8 mouse cellular contexts compared by ENCODE assay signal in the genomic region with DNA sequence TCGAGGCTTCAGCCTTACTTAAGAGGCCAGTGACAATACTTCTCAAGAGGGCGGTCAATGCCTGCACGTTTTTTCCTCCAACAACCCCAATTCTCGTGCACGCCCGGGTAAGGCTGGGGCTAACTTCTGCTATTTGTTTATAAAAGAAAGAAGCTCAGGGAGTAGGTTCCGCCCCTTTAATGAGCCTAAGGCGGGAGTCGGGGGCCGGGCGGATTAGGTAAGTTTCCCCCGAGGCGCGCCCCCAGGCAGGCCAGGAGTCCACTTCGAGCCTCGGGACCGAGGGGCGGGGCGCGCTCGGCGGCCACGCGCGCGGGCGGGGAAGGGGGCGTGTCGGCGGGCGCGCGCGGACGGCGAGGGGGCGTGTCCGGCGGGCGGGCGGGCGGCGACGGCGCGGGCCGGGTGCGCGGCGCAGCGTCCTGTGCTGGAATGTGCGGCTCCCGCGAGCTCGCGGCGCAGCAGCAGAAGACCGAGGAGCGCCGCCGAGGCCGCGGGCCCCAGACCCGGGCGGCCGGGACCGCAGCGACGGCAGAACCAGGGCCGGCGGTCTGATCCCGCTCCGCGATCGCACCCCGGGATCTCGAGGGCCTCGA. TPM values are rescaled to one million over a fixed set of nuclear protein-coding genes. Genes with fewer than 3 reads are reported as not detected.
DNase-seq lines count a peak whose midpoint lies in the region; ATAC-seq and TF ChIP-seq lines count a peak whose summit lies in the region.

A gene (plus strand): TSS at position 411 of the 590 bp plus-strand sequence.

- H3K9me3 ChIP-seq in CH12.LX (replicated peaks; ENCODE audit: low read length), result peaks cover 18% of the 10 kb centered on the region
- no peaks in the 10 kb centered on the region for H3K9me3 ChIP-seq in embryonic facial prominence, embryonic 15.5 days (replicated peaks)
- H3K9me3 ChIP-seq in heart, embryonic 10.5 days, result no peaks in the 10 kb centered on the region
- no peaks in the 10 kb centered on the region for H3K9me3 ChIP-seq in liver, embryonic 15.5 days (replicated peaks)

- H3K27me3 ChIP-seq in CH12.LX (replicated peaks), result no peaks in the 10 kb centered on the region
- no peaks in the 10 kb centered on the region for H3K27me3 ChIP-seq in embryonic facial prominence, embryonic 15.5 days
- H3K27me3 ChIP-seq in heart, embryonic 10.5 days (ENCODE audit: insufficient read depth, poor library complexity, severe bottlenecking), result no peaks in the 10 kb centered on the region
- no peaks in the 10 kb centered on the region for H3K27me3 ChIP-seq in liver, embryonic 15.5 days

- DNase-seq in CH12.LX (ENCODE audit: extremely low read depth), result peak; percentile 39
- peak; percentile 92 for DNase-seq in heart, embryonic 10.5 days (ENCODE audit: low spot score)
- DNase-seq in kidney, adult 9 months, result peak; percentile 92
- peak; percentile 50 to 60 for DNase-seq in natural killer cell, adult 2 months (ENCODE audit: low spot score in 2 of 2)
- DNase-seq in testis, postnatal 10 days (ENCODE audit: low spot score), result peak; percentile 94

- peak; percentile 90 for ATAC-seq in embryonic facial prominence, embryonic 15.5 days (ENCODE audit: insufficient number of reproducible peaks, low FRiP score, low TSS enrichment, low read depth)
- ATAC-seq in liver, embryonic 15.5 days (ENCODE audit: insufficient read depth), result peak; percentile 84

- H3K4me1 ChIP-seq in CH12.LX (ENCODE audit: control insufficient read depth in 1 of 2, insufficient read depth in 2 of 2), result peaks cover 3 to 22% of the 10 kb centered on the region in 2 experiments
- H3K4me1 ChIP-seq in bone marrow macrophage, adult 2 months (ENCODE audit: control insufficient read depth, insufficient read depth, low read length), result peaks cover 13% of the 10 kb centered on the region
- H3K4me1 ChIP-seq in embryonic facial prominence, embryonic 15.5 days, result peaks cover 20% of the 10 kb centered on the region
- H3K4me1 ChIP-seq in heart, embryonic 10.5 days, result peaks cover 9% of the 10 kb centered on the region
- H3K4me1 ChIP-seq in liver, embryonic 15.5 days (replicated peaks), result peaks cover 35% of the 10 kb centered on the region

- H3K36me3 ChIP-seq in CH12.LX (replicated peaks in 1 of 2; ENCODE audit: control insufficient read depth in 1 of 2, insufficient read depth in 1 of 2, low read length in 1 of 2), result peaks cover 20 to 22% of the 10 kb centered on the region in 2 experiments
- peaks cover 21% of the 10 kb centered on the region for H3K36me3 ChIP-seq in embryonic facial prominence, embryonic 15.5 days
- peaks cover 22% of the 10 kb centered on the region for H3K36me3 ChIP-seq in heart, embryonic 10.5 days
- H3K36me3 ChIP-seq in liver, embryonic 15.5 days (replicated peaks), result peaks cover 21% of the 10 kb centered on the region

- TF ChIP-seq POLR2A in CH12.LX (IDR thresholded peaks at IDR 0.05; ENCODE audit: low read depth, low read length), result peak; percentile 67
- no peak for TF ChIP-seq POLR2A in bone marrow macrophage, adult 2 months (IDR thresholded peaks at IDR 0.05; ENCODE audit: borderline replicate concordance, low read depth, low read length)

- peak within 1 kb of the TSS; percentile 74 for H3K27ac ChIP-seq in CH12.LX (ENCODE audit: insufficient read depth, low read depth)
- H3K27ac ChIP-seq in bone marrow macrophage, adult 2 months (ENCODE audit: insufficient read depth, low read depth, low read length), result peak within 1 kb of the TSS; percentile 71
- peak within 1 kb of the TSS; percentile 96 for H3K27ac ChIP-seq in embryonic facial prominence, embryonic 15.5 days (replicated peaks)
- H3K27ac ChIP-seq in heart, embryonic 10.5 days, result peak within 1 kb of the TSS; percentile 98
- H3K27ac ChIP-seq in liver, embryonic 15.5 days (replicated peaks), result peak within 1 kb of the TSS; percentile 89

- WGBS in embryonic facial prominence, embryonic 15.5 days, result under 1% methylated on average over 65 of the region's 78 CpGs
- 2% methylated on average over 74 of the region's 78 CpGs for WGBS in heart, embryonic 10.5 days
- under 1% methylated on average over 76 of the region's 78 CpGs for WGBS in liver, embryonic 15.5 days (ENCODE audit: insufficient replicate concordance)

- in situ Hi-C loops in CH12.LX (cut with MboI; ENCODE audit: low pct_ligation_motif_present, low pct_unique_long_range_greater_than_20kb, low sequenced_read_pairs), result no loop called here

- peak within 1 kb of the TSS; percentile 68 to 83 (median 71) for H3K4me3 ChIP-seq in CH12.LX (replicated peaks in 1 of 3; ENCODE audit: low read depth in 2 of 3, low read length in 2 of 3, poor library complexity in 1 of 3)
- peak within 1 kb of the TSS; percentile 75 for H3K4me3 ChIP-seq in bone marrow macrophage, adult 2 months (ENCODE audit: insufficient read depth, low read length)
- H3K4me3 ChIP-seq in embryonic facial prominence, embryonic 15.5 days (replicated peaks), result peak within 1 kb of the TSS; percentile 87
- peak within 1 kb of the TSS; percentile 96 for H3K4me3 ChIP-seq in heart, embryonic 10.5 days
- peak within 1 kb of the TSS; percentile 92 for H3K4me3 ChIP-seq in liver, embryonic 15.5 days (replicated peaks)

- H3K9ac ChIP-seq in CH12.LX (ENCODE audit: insufficient read depth, low read depth), result peak within 1 kb of the TSS; percentile 79
- H3K9ac ChIP-seq in embryonic facial prominence, embryonic 15.5 days, result peak within 1 kb of the TSS; percentile 88
- H3K9ac ChIP-seq in liver, embryonic 15.5 days, result peak within 1 kb of the TSS; percentile 85

- no peak for TF ChIP-seq CTCF in CH12.LX (conservative IDR thresholded peaks at IDR 0.05 in 1 of 2, IDR thresholded peaks at IDR 0.05 in 1 of 2; ENCODE audit: low read depth in 2 of 2, low read length in 2 of 2)
- no peak for TF ChIP-seq CTCF in bone marrow macrophage, adult 2 months (IDR thresholded peaks at IDR 0.05; ENCODE audit: low read depth, low read length)

- dilution Hi-C loops in CH12.LX (cut with MboI; ENCODE audit: extremely low pct_ligation_motif_present, extremely low pct_unique_long_range_greater_than_20kb, low sequenced_read_pairs), result no loop called here

- H3K79me2 ChIP-seq in CH12.LX (replicated peaks; ENCODE audit: control insufficient read depth, extremely low read depth, insufficient read depth, poor library complexity, severe bottlenecking), result peaks cover 33% of the 10 kb centered on the region

- no peak for TF ChIP-seq RAD21 in CH12.LX (IDR thresholded peaks at IDR 0.05; ENCODE audit: low read depth, low read length)

- TF ChIP-seq EP300 in CH12.LX (IDR thresholded peaks at IDR 0.05; ENCODE audit: low read length), result no peak

- peak within 1 kb of the TSS; percentile 3; the same call in 1 of the 2 replicates for H3K4me2 ChIP-seq in CH12.LX (ENCODE audit: insufficient read depth, low read depth, poor library complexity, severe bottlenecking)
- peak within 1 kb of the TSS; percentile 56 for H3K4me2 ChIP-seq in embryonic facial prominence, embryonic 15.5 days (replicated peaks)
- peak within 1 kb of the TSS; percentile 99 for H3K4me2 ChIP-seq in liver, embryonic 15.5 days

TF ChIP-seq in CH12.LX, 34 proteins besides CTCF, POLR2A, EP300 and RAD21:
- 0 out of 2 replicates have a peak, but pooled peaks have one; percentile 4 for TF ChIP-seq UBTF (IDR thresholded peaks at IDR 0.05; ENCODE audit: low read depth, low read length)
- TF ChIP-seq BHLHE40 (IDR thresholded peaks at IDR 0.05; ENCODE audit: low read depth, low read length), result peak; percentile 43; the same call in 1 of the 2 replicates
- TF ChIP-seq ELF1 (IDR thresholded peaks at IDR 0.05; ENCODE audit: low read depth, low read length), result no peak
- TF ChIP-seq NRF1 (IDR thresholded peaks at IDR 0.05; ENCODE audit: low read depth, low read length), result peak; percentile 67
- TF ChIP-seq NELFE (IDR thresholded peaks at IDR 0.05; ENCODE audit: low read depth, low read length), result 0 out of 2 replicates have a peak, but pooled peaks have one; percentile 34
- TF ChIP-seq SIN3A (IDR thresholded peaks at IDR 0.05; ENCODE audit: low read length), result 0 out of 2 replicates have a peak, but pooled peaks have one; percentile 13
- no peak for TF ChIP-seq PAX5 (IDR thresholded peaks at IDR 0.05; ENCODE audit: low read length)

RNA-seq across cellular contexts. Expression of the gene that starts here (rescaled TPM):
- 15.4 and 15.9 TPM in 2 replicates for total RNA-seq in CH12.LX (2012; rRNA removed)
- total RNA-seq in CH12.LX (2014; rRNA removed), result 16.5 and 16.8 TPM in 2 replicates
- polyA plus RNA-seq in CH12.LX (2012; ENCODE audit: insufficient read length, low read depth), result 7.4 and 7.8 TPM in 2 replicates
- polyA plus RNA-seq in bone marrow macrophage, adult 2 months (2012; ENCODE audit: insufficient read depth, insufficient read length, missing spikeins), result 14.2 and 16.6 TPM in 2 replicates
- polyA plus RNA-seq in embryonic facial prominence, embryonic 15.5 days (2015; fragmentation: Nextera tagmentation; extraction: Ambion mirVana), result 35.7 and 36.3 TPM in 2 replicates
- polyA plus RNA-seq in heart, embryonic 10.5 days (2016; fragmentation: Nextera tagmentation; extraction: Ambion mirVana), result 23.7 and 30.8 TPM in 2 replicates
- polyA plus RNA-seq in liver, embryonic 15.5 days (2015; fragmentation: Nextera tagmentation; extraction: Ambion mirVana), result 6.4 and 6.8 TPM in 2 replicates

Comparison
In these comparisons a context has a peak if more than half of its experiments do, and no peak if none do; other contexts are left out.
1. Peak in every context shown above with its lines: DNase-seq, ATAC-seq, H3K4me3 ChIP-seq and H3K27ac ChIP-seq.
2. DNase-seq: peak in every context shown above with its lines; median percentile 94 in testis, postnatal 10 days; 92 in heart, embryonic 10.5 days; 92 in kidney, adult 9 months; 55 in natural killer cell, adult 2 months; 39 in CH12.LX.
3. H3K4me2 ChIP-seq: peak in every context shown above with its lines; median percentile 99 in liver, embryonic 15.5 days; 56 in embryonic facial prominence, embryonic 15.5 days; 3 in CH12.LX.